ENCODE assay signal across 21 mouse cellular contexts in genomic region chr5:38236627-38237026, GRCm38 (mm10). TPM values are rescaled to one million over a fixed set of nuclear protein-coding genes. Genes with fewer than 3 reads are reported as not detected.
DNase-seq lines count a peak whose midpoint lies in the region; ATAC-seq and TF ChIP-seq lines count a peak whose summit lies in the region.
"Had no signal": no experiment of that assay in that cellular context is flagged by ENCODE, and none has a peak within 500 bp of the region (broad histone marks: within the 10 kb centered on the region; RNA-seq: fewer than 3 reads in every experiment).

No protein-coding gene starts in this region.

- H3K4me2 ChIP-seq in kidney, embryonic 15.5 days, result no peak overlapping the region
- H3K4me2 ChIP-seq: heart, embryonic 13.5 days; intestine, embryonic 15.5 days; limb, embryonic 12.5 days had no signal

- ATAC-seq in CD4-positive, CD25-positive, alpha-beta regulatory T cell, adult 4 months, result no peak
- no peak for ATAC-seq in kidney, embryonic 15.5 days (replicated peaks; ENCODE audit: low FRiP score)
- ATAC-seq in Patski, result no peak
- no peak for ATAC-seq in erythroid progenitor cell, adult 5-6 weeks (replicated peaks; ENCODE audit: low FRiP score, poor library complexity, severe bottlenecking)
- ATAC-seq: intestine, embryonic 15.5 days had no signal

- in situ Hi-C loops in Patski (cut with MboI; ENCODE audit: low pct_unique_long_range_greater_than_20kb), result no loop called here

- CTCF ChIA-PET in Patski (lab: Charles Lee), result interaction anchor here (0.8 to 2.2 kb wide), 8 partner anchors 8 to 40 kb away, joined by 3 to 6 read pairs (median 3); partner anchors contain the start of gene Tmem128

- no peak overlapping the region for H3K9ac ChIP-seq in kidney, embryonic 15.5 days
- H3K9ac ChIP-seq: heart, embryonic 13.5 days; intestine, embryonic 15.5 days; limb, embryonic 12.5 days had no signal

- TF ChIP-seq CTCF in Patski (IDR thresholded peaks at IDR 0.05), result peak; percentile 43

- POLR2A ChIA-PET in Patski (lab: Charles Lee), result no interaction called here

- H3K27me3 ChIP-seq in kidney, embryonic 15.5 days, result no peaks in the 10 kb centered on the region
- no peaks in the 10 kb centered on the region for H3K27me3 ChIP-seq in Patski
- H3K27me3 ChIP-seq in forebrain, embryonic 10.5 days (ENCODE audit: poor library complexity, severe bottlenecking), result peaks cover 24% of the 10 kb centered on the region
- H3K27me3 ChIP-seq: heart, embryonic 13.5 days; intestine, embryonic 15.5 days; limb, embryonic 12.5 days had no signal

- DNase-seq in CD4-positive, CD25-positive, alpha-beta regulatory T cell, adult 2 months (ENCODE audit: low read depth, low spot score), result peak; percentile 15
- DNase-seq in kidney, postnatal 10 days, result peak; percentile 8
- DNase-seq in 3T3-L1 (ENCODE audit: low read depth, low spot score), result peak; percentile 32
- no peak for DNase-seq in Patski (ENCODE audit: low read depth, low spot score)
- DNase-seq in forebrain, embryonic 10.5 days (ENCODE audit: extremely low spot score, low spot score), result no peak
- DNase-seq: adrenal gland, adult 2 months; cerebellum, adult 18-20 months; embryo, embryonic 11 days; gastrocnemius, postnatal 36 days; layer of hippocampus, postnatal 36 days; lung, adult 2 months; midbrain, embryonic 14.5 days; right cerebral cortex, adult 18-20 months had no signal

- H3K36me3 ChIP-seq in kidney, embryonic 15.5 days, result peaks cover 49% of the 10 kb centered on the region
- H3K36me3 ChIP-seq in forebrain, embryonic 10.5 days (replicated peaks), result peaks cover 56% of the 10 kb centered on the region

- H3K4me3 ChIP-seq in kidney, embryonic 15.5 days (replicated peaks), result no peak overlapping the region
- H3K4me3 ChIP-seq in forebrain, embryonic 10.5 days, result no peak overlapping the region
- H3K4me3 ChIP-seq: heart, embryonic 13.5 days; intestine, embryonic 15.5 days; limb, embryonic 12.5 days had no signal

- H3K27ac ChIP-seq in kidney, embryonic 15.5 days, result no peak overlapping the region
- no peak overlapping the region for H3K27ac ChIP-seq in forebrain, embryonic 10.5 days
- H3K27ac ChIP-seq: heart, embryonic 13.5 days; intestine, embryonic 15.5 days; limb, embryonic 12.5 days had no signal

- 91% methylated on average over 2 of the region's 2 CpGs for WGBS in kidney, embryonic 15.5 days
- 93% methylated on average over 2 of the region's 2 CpGs for WGBS in forebrain, embryonic 10.5 days

- 0 out of 2 replicates have a peak, but pooled peaks cover 3% of the 10 kb centered on the region for H3K9me3 ChIP-seq in kidney, embryonic 15.5 days (replicated peaks)
- peaks cover 5% of the 10 kb centered on the region; the same call in 1 of the 2 replicates for H3K9me3 ChIP-seq in forebrain, embryonic 10.5 days
- H3K9me3 ChIP-seq: intestine, embryonic 15.5 days had no signal

- peaks cover 5% of the 10 kb centered on the region; the same call in 1 of the 2 replicates for H3K4me1 ChIP-seq in kidney, embryonic 15.5 days
- H3K4me1 ChIP-seq in forebrain, embryonic 10.5 days, result peaks cover 11% of the 10 kb centered on the region
- H3K4me1 ChIP-seq: heart, embryonic 13.5 days; intestine, embryonic 15.5 days; limb, embryonic 12.5 days had no signal

RNA-seq across cellular contexts. Expression of gene Lyar, which starts 16.4 kb away (rescaled TPM):
- polyA plus RNA-seq in CD4-positive, CD25-positive, alpha-beta regulatory T cell, adult 4 months (2017; shearing (Covaris generic)), result 10 to 100 TPM; 29.2 to 41.5 TPM
- polyA plus RNA-seq in kidney, embryonic 15.5 days (2015; fragmentation: Nextera tagmentation; extraction: Ambion mirVana), result 123 and 126 TPM in 2 replicates
- 36.6 TPM for polyA plus RNA-seq in Patski (2021)
- 14.8 and 18.9 TPM in 2 replicates for total RNA-seq in erythroid progenitor cell, adult 5-6 weeks (2015; ENCODE audit: low replicate concordance)
- 11.0 and 30.8 TPM in 2 replicates for total RNA-seq in erythroid progenitor cell, adult 5-6 weeks (2017; ENCODE audit: low replicate concordance)
- 191 and 208 TPM in 2 replicates for polyA plus RNA-seq in forebrain, embryonic 10.5 days (2016; fragmentation: Nextera tagmentation; extraction: Ambion mirVana)

RNA-seq across cellular contexts. Expression of gene Zbtb49, which starts 16.4 kb away (rescaled TPM):
- polyA plus RNA-seq in CD4-positive, CD25-positive, alpha-beta regulatory T cell, adult 4 months (2017; shearing (Covaris generic)), result 10 to 100 TPM; 12.3 to 28.2 TPM
- polyA plus RNA-seq in kidney, embryonic 15.5 days (2015; fragmentation: Nextera tagmentation; extraction: Ambion mirVana), result 14.9 and 15.3 TPM in 2 replicates
- 11.9 TPM for polyA plus RNA-seq in Patski (2021)
- 1.1 and 2.1 TPM in 2 replicates for total RNA-seq in erythroid progenitor cell, adult 5-6 weeks (2015; ENCODE audit: low replicate concordance)
- total RNA-seq in erythroid progenitor cell, adult 5-6 weeks (2017; ENCODE audit: low replicate concordance), result 3.0 and 4.4 TPM in 2 replicates
- polyA plus RNA-seq in forebrain, embryonic 10.5 days (2016; fragmentation: Nextera tagmentation; extraction: Ambion mirVana), result 16.0 and 18.0 TPM in 2 replicates

RNA-seq across cellular contexts. Expression of gene Tmem128, which starts 23.4 kb away (rescaled TPM):
- polyA plus RNA-seq in CD4-positive, CD25-positive, alpha-beta regulatory T cell, adult 4 months (2017; shearing (Covaris generic)), result 10 to 100 TPM; 88.0 to 91.9 TPM
- polyA plus RNA-seq in kidney, embryonic 15.5 days (2015; fragmentation: Nextera tagmentation; extraction: Ambion mirVana), result 84.4 and 94.9 TPM in 2 replicates
- polyA plus RNA-seq in Patski (2021), result 63.1 TPM
- 39.3 and 63.3 TPM in 2 replicates for total RNA-seq in erythroid progenitor cell, adult 5-6 weeks (2015; ENCODE audit: low replicate concordance)
- total RNA-seq in erythroid progenitor cell, adult 5-6 weeks (2017; ENCODE audit: low replicate concordance), result 16.0 and 16.2 TPM in 2 replicates
- 75.5 and 79.5 TPM in 2 replicates for polyA plus RNA-seq in forebrain, embryonic 10.5 days (2016; fragmentation: Nextera tagmentation; extraction: Ambion mirVana)

RNA-seq across cellular contexts. Expression of gene Otop1, which starts 39.1 kb away (rescaled TPM):
- not detected for polyA plus RNA-seq in CD4-positive, CD25-positive, alpha-beta regulatory T cell, adult 4 months (2017; shearing (Covaris generic))
- not detected in 2 replicates for polyA plus RNA-seq in kidney, embryonic 15.5 days (2015; fragmentation: Nextera tagmentation; extraction: Ambion mirVana)
- polyA plus RNA-seq in Patski (2021), result not detected
- not detected in 2 replicates for total RNA-seq in erythroid progenitor cell, adult 5-6 weeks (2015; ENCODE audit: low replicate concordance)
- total RNA-seq in erythroid progenitor cell, adult 5-6 weeks (2017; ENCODE audit: low replicate concordance), result not detected in 2 replicates
- 0.04 TPM in 1 of 2 replicates, not detected in the other for polyA plus RNA-seq in forebrain, embryonic 10.5 days (2016; fragmentation: Nextera tagmentation; extraction: Ambion mirVana)
- total RNA-seq: hematopoietic stem cell, adult 5-6 weeks; layer of hippocampus, postnatal 36 days had no signal
- polyA plus RNA-seq: heart, embryonic 13.5 days; intestine, embryonic 15.5 days; midbrain, embryonic 14.5 days; stomach, embryonic 16.5 days had no signal

Comparison
In these comparisons a context has a peak if more than half of its experiments do, and no peak if none do; other contexts are left out.
1. DNase-seq: peak in CD4-positive, CD25-positive, alpha-beta regulatory T cell, adult 2 months (single experiment), kidney, postnatal 10 days (single experiment) and 3T3-L1 (single experiment); none in Patski (single experiment) and forebrain, embryonic 10.5 days (single experiment).